Mouse (Mus musculus): ENCODE measurements at regions not wholly inside any gene's neighbourhood (a gene's known extent, or its start where the extent isn't known, plus 50 kb on each side); places are given as distances from the start of the nearest gene placed in this dataset.

GRCm38 (mm10) chr8:112128833-112129518, 114.1 kb upstream of the Gm6793 start:
- Histone ChIP-seq H3K36me3 (ENCODE audit: control insufficient read depth, insufficient read depth, low read length, poor library complexity, severe bottlenecking) (no peaks in the 10 kb centered on the region), H3K27me3 (ENCODE audit: control insufficient read depth, insufficient read depth, low read length, poor library complexity, severe bottlenecking) (no peaks in the 10 kb centered on the region)
- peak; percentile 1 for DNase-seq (ENCODE audit: low read depth, low spot score)

GRCm38 (mm10) chr8:112111950-112112349, 97.1 kb upstream of the Gm6793 start:
- DNase-seq (ENCODE audit: low read depth, low spot score): no peak

GRCm38 (mm10) chr8:112097883-112098635, 83.2 kb upstream of the Gm6793 start:
- Histone ChIP-seq H3K27me3 (ENCODE audit: control insufficient read depth, insufficient read depth, low read length, poor library complexity, severe bottlenecking) (no peaks in the 10 kb centered on the region), H3K36me3 (ENCODE audit: control insufficient read depth, insufficient read depth, low read length, poor library complexity, severe bottlenecking) (no peaks in the 10 kb centered on the region)
- no peak for DNase-seq (ENCODE audit: low read depth, low spot score)

More at GRCm38 (mm10) chr8:112111950-112112349, 97.1 kb upstream of the Gm6793 start:
- H3K36me3 ChIP-seq (ENCODE audit: control insufficient read depth, insufficient read depth, low read length, poor library complexity, severe bottlenecking): no peaks in the 10 kb centered on the region
- H3K27me3 ChIP-seq (ENCODE audit: control insufficient read depth, insufficient read depth, low read length, poor library complexity, severe bottlenecking): no peaks in the 10 kb centered on the region

GRCm38 (mm10) chr8:112094881-112095280, 80.0 kb upstream of the Gm6793 start:
- H3K36me3 ChIP-seq (ENCODE audit: control insufficient read depth, insufficient read depth, low read length, poor library complexity, severe bottlenecking): no peaks in the 10 kb centered on the region
- no peak for DNase-seq (ENCODE audit: low read depth, low spot score)
- H3K27me3 ChIP-seq (ENCODE audit: control insufficient read depth, insufficient read depth, low read length, poor library complexity, severe bottlenecking): no peaks in the 10 kb centered on the region

- H3K36me3 ChIP-seq (ENCODE audit: control insufficient read depth, insufficient read depth, low read length, poor library complexity, severe bottlenecking): no peaks in the 10 kb centered on the region
- no peak for DNase-seq (ENCODE audit: low read depth, low spot score)
- H3K27me3 ChIP-seq (ENCODE audit: control insufficient read depth, insufficient read depth, low read length, poor library complexity, severe bottlenecking): no peaks in the 10 kb centered on the region
These were observed 78.7 kb upstream of the Gm6793 start for GRCm38 (mm10) chr8:112093554-112093953.

- no peak for DNase-seq (ENCODE audit: low read depth, low spot score)
- H3K27me3 ChIP-seq (ENCODE audit: control insufficient read depth, insufficient read depth, low read length, poor library complexity, severe bottlenecking): no peaks in the 10 kb centered on the region
- H3K36me3 ChIP-seq (ENCODE audit: control insufficient read depth, insufficient read depth, low read length, poor library complexity, severe bottlenecking): no peaks in the 10 kb centered on the region
These were observed 78.0 kb upstream of the Gm6793 start for GRCm38 (mm10) chr8:112092831-112093230.

GRCm38 (mm10) chr8:112078621-112079020, 63.8 kb upstream of the Gm6793 start:
- Histone ChIP-seq H3K36me3 (ENCODE audit: control insufficient read depth, insufficient read depth, low read length, poor library complexity, severe bottlenecking) (no peaks in the 10 kb centered on the region), H3K27me3 (ENCODE audit: control insufficient read depth, insufficient read depth, low read length, poor library complexity, severe bottlenecking) (no peaks in the 10 kb centered on the region)
- DNase-seq (ENCODE audit: low read depth, low spot score): no peak

- H3K27me3 ChIP-seq (ENCODE audit: control insufficient read depth, insufficient read depth, low read length, poor library complexity, severe bottlenecking): no peaks in the 10 kb centered on the region
- no peak for DNase-seq (ENCODE audit: low read depth, low spot score)
These were observed 57.4 kb upstream of the Gm6793 start for GRCm38 (mm10) chr8:112072205-112072604.

GRCm38 (mm10) chr8:112070251-112070650, 55.4 kb upstream of the Gm6793 start:
- Histone ChIP-seq H3K27me3 (ENCODE audit: control insufficient read depth, insufficient read depth, low read length, poor library complexity, severe bottlenecking) (no peaks in the 10 kb centered on the region), H3K36me3 (ENCODE audit: control insufficient read depth, insufficient read depth, low read length, poor library complexity, severe bottlenecking) (no peaks in the 10 kb centered on the region)
- no peak for DNase-seq (ENCODE audit: low read depth, low spot score)

More at GRCm38 (mm10) chr8:112072205-112072604, 57.4 kb upstream of the Gm6793 start:
- H3K36me3 ChIP-seq (ENCODE audit: control insufficient read depth, insufficient read depth, low read length, poor library complexity, severe bottlenecking): no peaks in the 10 kb centered on the region
